Mouse (Mus musculus) megakaryocyte, embryonic 14.5 days (primary cell): Measurements from ENCODE around the gene Rtn4rl1. TPM values are rescaled to one million over a fixed set of nuclear protein-coding genes. Genes with fewer than 3 reads are reported as not detected.

Experiments
- H3K27me3 ChIP-seq: replicated peaks from 2 replicates; pipeline ENCODE3; 2012; ENCODE audit warnings: inconsistent platforms
- H3K36me3 ChIP-seq: replicated peaks from 2 replicates; pipeline ENCODE3; 2012; ENCODE audit warnings: low read length, inconsistent platforms, mixed read lengths
- H3K4me1 ChIP-seq: 2 replicates; pipeline ENCODE4 v1.6.1; 2012; ENCODE audit warnings: inconsistent platforms
- H3K4me3 ChIP-seq: replicated peaks from 2 replicates; pipeline ENCODE3; 2012; ENCODE audit warnings: moderate library complexity, mild to moderate bottlenecking, inconsistent platforms
- H3K9me3 ChIP-seq: 2 replicates; pipeline ENCODE4 v1.6.1; 2012; ENCODE audit warnings: inconsistent platforms
- FLI1 ChIP-seq: IDR thresholded peaks from 2 replicates; pipeline ENCODE4 v1.6.1; 2012; ENCODE audit warnings: low read length, inconsistent platforms, mixed read lengths
- GATA1 ChIP-seq: IDR thresholded peaks from 3 replicates; pipeline ENCODE4 v1.6.1; 2012; ENCODE audit warnings: mixed read lengths, low read length, inconsistent platforms, borderline replicate concordance
- polyA plus RNA-seq: library from polyadenylated mRNA; stranded (reverse); fragments of >175 nt; gene quantifications from 2 replicates; pipeline ENCODE4 v1.2.3, GENCODE M21; 2012; ENCODE audit warnings: low replicate concordance; ENCODE audit not compliant: insufficient read depth

The Rtn4rl1 gene
- polyA plus RNA-seq, 1 experiment = 0.29 TPM

DNA sequence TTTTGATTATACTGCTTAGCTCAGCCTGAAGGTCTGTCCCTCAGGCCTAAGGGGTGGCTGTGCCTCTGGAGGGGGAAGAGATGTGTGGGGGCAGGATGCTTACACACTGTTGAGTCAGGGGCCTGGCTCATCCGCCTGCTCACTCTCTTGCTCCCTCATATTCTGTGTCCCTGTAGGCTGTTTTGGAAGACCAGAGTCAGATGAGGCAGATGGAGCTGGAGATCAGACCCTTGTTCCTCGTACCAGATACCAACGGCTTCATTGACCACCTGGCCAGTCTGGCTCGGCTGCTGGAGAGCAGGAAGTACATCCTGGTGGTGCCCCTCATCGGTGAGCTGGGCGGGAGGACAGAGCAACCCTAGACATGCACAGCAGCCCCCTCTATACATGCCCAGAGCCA lies 37.6 kb upstream of the Rtn4rl1 start:
- Histone ChIP-seq H3K9me3 (no peaks in the 10 kb centered on the region), H3K36me3 (peaks cover 81% of the 10 kb centered on the region), H3K4me1 (peaks cover 39% of the 10 kb centered on the region), H3K27me3 (no peaks in the 10 kb centered on the region), H3K4me3 (no peak overlapping the region)
- TF ChIP-seq FLI1 (no peak), GATA1 (no peak)

DNA sequence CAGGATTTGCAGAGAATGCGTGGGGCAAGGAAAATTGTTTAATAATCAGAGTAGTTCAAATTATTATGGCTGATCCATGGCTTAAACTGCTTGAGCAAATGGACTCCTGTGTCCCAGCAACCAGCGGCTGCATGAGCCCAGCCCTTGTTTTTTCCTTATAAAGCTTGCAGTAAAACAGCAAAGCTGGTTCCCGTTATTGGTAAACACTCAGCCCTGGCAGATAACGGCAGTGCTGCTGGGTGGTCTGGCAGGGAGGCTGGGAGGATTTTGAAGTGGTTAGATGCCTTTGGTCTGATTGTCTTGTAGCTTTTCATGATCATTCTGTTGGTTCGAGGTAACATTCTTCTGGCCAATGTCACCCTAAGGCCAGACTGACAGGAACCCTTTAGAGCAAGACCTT lies 37.2 kb upstream of the Rtn4rl1 start:
- TF ChIP-seq GATA1 (no peak), FLI1 (no peak)
- H3K9me3 ChIP-seq = no peaks in the 10 kb centered on the region
- H3K27me3 ChIP-seq = no peaks in the 10 kb centered on the region
- peaks cover 82% of the 10 kb centered on the region for H3K36me3 ChIP-seq
- H3K4me3 ChIP-seq = no peak overlapping the region
- peaks cover 40% of the 10 kb centered on the region for H3K4me1 ChIP-seq

DNA sequence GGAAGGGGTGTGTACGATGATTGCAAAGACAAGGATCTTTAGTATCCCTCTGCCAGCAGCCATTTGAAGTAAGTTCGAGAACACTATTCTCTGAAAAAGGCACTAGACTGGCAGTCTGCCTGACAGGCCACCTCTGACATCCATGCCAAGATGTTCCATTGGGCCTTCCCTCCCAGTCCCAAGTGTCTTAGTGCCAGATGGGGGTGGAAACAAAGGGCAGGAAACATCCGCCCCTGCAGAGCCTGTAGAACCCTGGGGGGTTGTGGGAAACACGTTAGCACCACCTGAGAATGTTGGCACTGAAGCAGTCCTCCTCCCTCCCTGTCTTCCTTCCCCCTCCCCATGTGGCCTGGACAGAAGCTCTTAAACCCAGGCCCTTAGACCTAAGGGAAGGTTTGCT lies 36.5 kb upstream of the Rtn4rl1 start:
- H3K36me3 ChIP-seq = peaks cover 84% of the 10 kb centered on the region
- no peak overlapping the region for H3K4me3 ChIP-seq
- H3K27me3 ChIP-seq = no peaks in the 10 kb centered on the region
- H3K4me1 ChIP-seq = peaks cover 39% of the 10 kb centered on the region
- H3K9me3 ChIP-seq = no peaks in the 10 kb centered on the region
- TF ChIP-seq GATA1 (no peak), FLI1 (no peak)

DNA sequence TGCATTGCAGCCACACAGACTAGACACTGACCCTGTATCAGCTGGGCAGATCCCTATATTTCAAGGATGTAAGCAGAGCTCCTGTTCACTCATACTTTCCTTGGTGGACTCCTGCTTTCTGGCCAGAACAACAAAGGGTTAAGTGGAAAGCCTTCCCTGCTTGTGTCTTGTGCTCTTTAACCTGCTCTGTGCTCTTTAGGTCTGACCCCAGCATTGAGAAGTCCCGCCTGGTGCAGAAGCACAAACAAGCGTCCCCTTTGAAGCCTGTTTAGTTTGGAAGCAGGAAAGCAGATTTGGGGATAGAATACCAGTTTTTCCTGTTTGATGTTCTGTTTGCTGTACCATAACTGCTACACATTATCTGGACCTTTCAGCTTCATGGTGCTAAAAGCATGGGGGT lies 35.7 kb upstream of the Rtn4rl1 start:
- H3K4me1 ChIP-seq = peaks cover 32% of the 10 kb centered on the region
- no peaks in the 10 kb centered on the region for H3K9me3 ChIP-seq
- H3K27me3 ChIP-seq = no peaks in the 10 kb centered on the region
- TF ChIP-seq FLI1 (no peak), GATA1 (no peak)
- no peak overlapping the region for H3K4me3 ChIP-seq
- peaks cover 87% of the 10 kb centered on the region for H3K36me3 ChIP-seq

DNA sequence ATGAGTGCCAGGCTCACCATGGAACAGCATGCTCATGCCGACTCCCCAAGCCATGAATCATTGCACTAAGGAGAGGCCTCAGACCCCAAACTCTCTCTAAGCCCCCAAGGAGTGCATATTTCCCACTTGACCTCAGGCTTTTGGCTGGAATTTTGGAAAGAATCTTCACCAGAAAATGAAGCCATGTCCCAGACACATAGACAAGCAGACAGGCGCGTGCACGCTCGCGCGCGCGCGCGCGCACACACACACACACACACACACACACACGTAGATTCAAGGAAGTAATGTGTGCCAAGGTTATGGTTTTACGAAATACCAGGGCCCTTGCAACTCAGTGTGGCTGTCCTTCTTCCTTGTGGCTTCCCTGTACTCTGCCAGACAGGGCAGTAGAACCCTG lies 35.2 kb upstream of the Rtn4rl1 start:
- Histone ChIP-seq H3K4me1 (peaks cover 27% of the 10 kb centered on the region), H3K27me3 (no peaks in the 10 kb centered on the region), H3K4me3 (no peak overlapping the region), H3K36me3 (peaks cover 89% of the 10 kb centered on the region), H3K9me3 (no peaks in the 10 kb centered on the region)
- TF ChIP-seq FLI1 (no peak), GATA1 (no peak)

DNA sequence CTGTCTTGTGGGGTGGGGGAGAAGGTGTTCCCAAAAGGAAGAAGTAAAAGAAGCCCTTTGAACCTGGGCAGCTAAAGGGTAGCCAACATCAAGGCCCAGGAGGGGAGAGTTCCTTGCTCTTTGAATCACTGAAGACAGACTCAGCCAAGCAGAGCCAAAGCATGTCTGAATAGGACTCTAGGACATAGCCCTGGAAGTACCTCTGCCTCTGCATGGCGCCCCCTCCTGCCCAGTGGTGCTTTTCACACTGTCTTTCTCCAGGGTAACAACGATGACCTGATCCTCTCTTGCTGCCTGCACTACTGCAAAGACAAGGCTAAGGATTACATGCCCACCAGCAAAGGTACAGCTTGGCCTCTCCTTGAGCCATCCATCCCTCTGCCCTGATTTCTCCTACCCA lies 34.0 kb upstream of the Rtn4rl1 start:
- TF ChIP-seq GATA1 (no peak), FLI1 (no peak)
- Histone ChIP-seq H3K27me3 (no peaks in the 10 kb centered on the region), H3K36me3 (peaks cover 90% of the 10 kb centered on the region), H3K9me3 (no peaks in the 10 kb centered on the region), H3K4me1 (peaks cover 17% of the 10 kb centered on the region), H3K4me3 (no peak overlapping the region)

DNA sequence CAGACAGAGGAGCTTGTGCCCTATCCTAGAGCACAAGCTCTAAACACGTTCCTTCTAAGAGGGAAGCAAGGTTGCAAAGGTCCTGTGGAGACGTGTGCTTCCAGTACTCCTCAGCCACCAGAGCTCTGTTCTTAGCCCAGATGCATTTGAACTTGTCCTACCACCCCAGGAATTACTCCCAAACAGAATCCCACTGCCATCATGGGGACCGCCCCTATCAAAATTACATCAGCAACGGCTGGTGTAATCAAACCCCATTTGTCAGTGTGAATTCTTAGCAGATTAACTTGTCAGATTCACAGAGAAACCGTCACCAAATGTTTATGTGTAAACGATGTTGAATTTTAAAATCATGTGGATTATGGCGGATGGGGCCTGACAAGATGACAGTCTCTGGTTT lies 32.6 kb upstream of the Rtn4rl1 start:
- Histone ChIP-seq H3K27me3 (peaks cover 13% of the 10 kb centered on the region), H3K4me1 (peaks cover 23% of the 10 kb centered on the region), H3K36me3 (peaks cover 86% of the 10 kb centered on the region), H3K9me3 (peaks cover 5% of the 10 kb centered on the region), H3K4me3 (no peak overlapping the region)
- TF ChIP-seq FLI1 = no peak
- TF ChIP-seq GATA1 = no peak

DNA sequence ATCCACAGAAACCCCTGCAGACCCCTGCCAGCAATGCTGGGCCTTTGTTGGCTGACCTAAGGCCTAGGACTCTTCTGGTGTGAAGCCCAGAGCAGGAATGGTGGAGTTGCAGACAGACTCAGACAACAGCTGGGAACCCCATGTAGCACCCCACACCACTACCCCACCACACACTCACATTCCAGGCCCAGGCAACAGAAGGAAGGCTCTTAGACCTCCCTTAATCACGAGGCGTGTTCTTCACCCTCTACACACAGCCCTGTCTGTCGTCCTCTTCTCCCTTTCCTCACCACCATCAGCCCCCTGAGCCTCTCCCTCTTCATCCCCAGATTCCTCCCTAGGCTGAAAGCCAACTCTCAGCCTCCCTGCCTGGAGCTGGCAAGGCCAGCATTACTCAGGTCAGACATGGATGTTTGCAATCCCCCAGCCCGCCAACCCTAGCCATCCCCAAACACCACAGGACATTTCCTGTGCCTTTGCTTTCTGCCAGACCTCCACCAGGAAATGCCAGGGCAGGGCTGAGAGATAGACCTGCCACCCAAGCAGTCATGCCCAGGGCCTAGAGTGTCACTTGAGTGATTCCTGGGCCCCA lies 32.1 kb upstream of the Rtn4rl1 start:
- Histone ChIP-seq H3K9me3 (peaks cover 11% of the 10 kb centered on the region), H3K36me3 (peaks cover 80% of the 10 kb centered on the region), H3K4me1 (peaks cover 26% of the 10 kb centered on the region), H3K4me3 (no peak overlapping the region), H3K27me3 (peaks cover 18% of the 10 kb centered on the region)
- TF ChIP-seq FLI1 = no peak
- TF ChIP-seq GATA1 = no peak

DNA sequence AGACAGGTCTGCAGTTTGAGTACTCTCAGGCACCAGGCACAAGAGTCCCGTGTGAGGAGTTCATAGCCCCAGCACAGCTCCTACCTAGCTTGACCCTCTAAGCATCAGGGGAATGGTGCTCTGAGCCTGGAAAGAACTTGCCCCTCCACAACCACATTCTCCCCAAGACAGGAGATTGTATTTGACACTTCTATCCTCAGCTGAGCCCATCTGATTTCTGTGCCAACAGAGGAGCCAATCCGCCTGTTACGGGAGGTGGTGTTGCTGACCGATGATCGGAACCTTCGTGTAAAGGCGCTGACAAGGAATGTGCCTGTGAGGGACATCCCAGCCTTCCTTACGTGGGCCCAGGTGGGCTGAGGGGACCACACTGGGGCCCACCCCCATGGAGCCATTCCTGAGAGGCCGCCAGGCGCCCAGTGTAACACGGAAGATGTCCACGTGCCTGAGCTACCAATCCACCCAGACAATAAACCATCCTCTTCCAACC lies 30.9 kb upstream of the Rtn4rl1 start:
- Histone ChIP-seq H3K4me1 (peaks cover 38% of the 10 kb centered on the region), H3K9me3 (peaks cover 20% of the 10 kb centered on the region), H3K36me3 (peaks cover 69% of the 10 kb centered on the region), H3K27me3 (peaks cover 30% of the 10 kb centered on the region), H3K4me3 (no peak overlapping the region)
- TF ChIP-seq GATA1 (no peak), FLI1 (no peak)

DNA sequence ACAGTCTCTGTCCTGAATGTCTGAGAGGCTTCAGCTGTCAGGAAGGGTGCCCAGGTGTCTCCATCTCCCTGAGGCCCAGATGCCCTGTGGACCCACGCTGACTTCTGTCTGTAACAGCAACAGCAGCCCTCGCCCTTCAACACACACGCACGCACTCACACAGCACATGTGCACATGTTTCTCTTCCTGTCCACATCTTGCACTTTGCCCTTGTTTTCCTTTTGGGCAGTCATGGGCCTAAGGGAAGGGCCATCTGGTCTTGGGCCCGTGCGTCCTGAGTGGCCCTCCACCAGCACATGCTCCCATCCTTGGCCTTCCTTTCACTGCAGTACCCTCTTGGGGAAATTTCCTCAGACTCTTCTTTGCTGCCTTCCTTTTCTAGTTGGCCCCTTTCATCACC lies 30.2 kb upstream of the Rtn4rl1 start:
- TF ChIP-seq FLI1 (no peak), GATA1 (no peak)
- Histone ChIP-seq H3K4me3 (no peak overlapping the region), H3K36me3 (peaks cover 62% of the 10 kb centered on the region), H3K27me3 (peaks cover 37% of the 10 kb centered on the region), H3K4me1 (peaks cover 44% of the 10 kb centered on the region), H3K9me3 (peaks cover 21% of the 10 kb centered on the region)

DNA sequence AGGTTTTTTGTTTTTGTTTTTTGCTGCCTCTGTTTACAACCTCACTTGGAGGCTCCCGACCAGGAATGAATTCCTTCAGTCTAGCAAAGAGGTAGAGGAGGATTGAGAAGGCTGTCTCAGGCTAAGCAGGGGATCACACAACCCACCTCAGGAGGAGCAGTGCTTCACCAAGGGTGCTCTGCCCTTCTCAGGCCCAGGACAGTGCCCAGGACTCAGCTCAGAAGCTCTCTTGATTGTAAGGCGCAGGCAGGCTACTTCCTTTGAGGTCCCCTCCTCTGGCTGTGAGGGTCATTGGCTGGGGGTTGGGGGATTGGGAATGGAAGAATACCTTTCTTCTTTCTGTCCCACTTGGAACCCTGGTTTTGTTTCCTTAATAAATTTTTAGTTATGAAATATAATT lies 29.5 kb upstream of the Rtn4rl1 start:
- peaks cover 21% of the 10 kb centered on the region for H3K9me3 ChIP-seq
- TF ChIP-seq FLI1 (no peak), GATA1 (no peak)
- peaks cover 44% of the 10 kb centered on the region for H3K27me3 ChIP-seq
- no peak overlapping the region for H3K4me3 ChIP-seq
- H3K36me3 ChIP-seq = peaks cover 55% of the 10 kb centered on the region
- peaks cover 50% of the 10 kb centered on the region for H3K4me1 ChIP-seq
